Mouse (Mus musculus) CH12.LX (cell line): ENCODE measurements around the gene P4ha2.

ENCODE experiments used
- POLR2A ChIP-seq: IDR thresholded peaks from 2 replicates; pipeline ENCODE4 v1.6.1; 2011; ENCODE audit warnings: low read depth, mild to moderate bottlenecking, improper control_type of control experiment, low read length
- USF1 ChIP-seq: IDR thresholded peaks from 2 replicates; pipeline ENCODE4 v1.6.1; 2014; ENCODE audit warnings: low read depth, mild to moderate bottlenecking, inconsistent platforms, low read length, improper control_type of control experiment

- TF ChIP-seq USF1 (no peak), POLR2A (no peak)
Observed at GRCm38 (mm10) chr11:54090091-54090879, 9.6 kb upstream of the P4ha2 start.
